15 mouse cellular contexts compared by ENCODE assay signal in the genomic region with DNA sequence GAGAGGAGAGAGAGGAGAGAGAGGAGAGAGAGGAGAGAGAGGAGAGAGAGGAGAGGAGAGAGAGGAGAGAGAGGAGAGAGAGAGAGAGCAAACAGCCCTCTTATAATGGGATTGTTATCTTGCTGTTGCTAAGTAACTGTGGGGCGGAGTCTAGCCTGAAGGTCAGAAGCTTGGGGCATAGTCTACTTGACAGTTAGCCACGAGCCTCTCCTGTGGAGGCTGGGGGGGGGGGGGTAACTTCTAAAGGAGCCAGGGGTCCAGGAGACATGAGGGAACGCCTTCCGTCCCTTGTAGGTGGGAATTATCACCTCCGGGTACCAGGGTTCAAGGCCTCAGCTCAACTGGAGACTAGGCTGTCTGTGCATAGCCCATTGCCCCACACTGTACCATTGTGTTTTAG. TPM values are rescaled to one million over a fixed set of nuclear protein-coding genes. Genes with fewer than 3 reads are reported as not detected.
DNase-seq lines count a peak whose midpoint lies in the region; ATAC-seq and TF ChIP-seq lines count a peak whose summit lies in the region.
"Had no signal": no experiment of that assay in that cellular context is flagged by ENCODE, and none has a peak within 500 bp of the region (broad histone marks: within the 10 kb centered on the region; RNA-seq: fewer than 3 reads in every experiment).

No protein-coding gene starts in this region.

- H3K4me3 ChIP-seq in lung, postnatal 0 days (ENCODE audit: low read depth, low read length), result no peak overlapping the region
- H3K4me3 ChIP-seq: embryonic facial prominence, embryonic 15.5 days; intestine, embryonic 15.5 days; limb, embryonic 13.5 days had no signal

- no peak overlapping the region for H3K9ac ChIP-seq in lung, postnatal 0 days (replicated peaks; ENCODE audit: low read depth)
- H3K9ac ChIP-seq: embryonic facial prominence, embryonic 15.5 days; intestine, embryonic 15.5 days; limb, embryonic 13.5 days had no signal

- DNase-seq in lung, postnatal 0 days (ENCODE audit: low spot score), result peak; percentile 42
- DNase-seq in lung, postnatal 14 days, result no peak
- peak; percentile 21 for DNase-seq in adrenal gland, postnatal 25 days
- DNase-seq in kidney, postnatal 10 days, result peak; percentile 19
- peak; percentile 43 for DNase-seq in retina, postnatal 1 day
- DNase-seq in spleen, postnatal 4 days (ENCODE audit: low spot score in 2 of 2), result no peak
- DNase-seq: cerebellum, adult 9-11 months; gastrocnemius, postnatal 14 days had no signal

- no peaks in the 10 kb centered on the region for H3K27me3 ChIP-seq in lung, postnatal 0 days (replicated peaks; ENCODE audit: insufficient read depth, low read length)
- H3K27me3 ChIP-seq: embryonic facial prominence, embryonic 15.5 days; intestine, embryonic 15.5 days; limb, embryonic 13.5 days had no signal

- 30% methylated on average over 5 of the region's 5 CpGs for WGBS in lung, postnatal 0 days

- no peaks in the 10 kb centered on the region for H3K36me3 ChIP-seq in lung, postnatal 0 days (ENCODE audit: insufficient read depth, low read length)
- H3K36me3 ChIP-seq: embryonic facial prominence, embryonic 15.5 days; intestine, embryonic 15.5 days; limb, embryonic 13.5 days had no signal

- H3K4me1 ChIP-seq in lung, postnatal 0 days (ENCODE audit: insufficient read depth, low read depth, low read length), result peaks cover 6% of the 10 kb centered on the region; the same call in 1 of the 2 replicates

- no peaks in the 10 kb centered on the region for H3K9me3 ChIP-seq in lung, postnatal 0 days (ENCODE audit: low read length)
- H3K9me3 ChIP-seq: embryonic facial prominence, embryonic 15.5 days; intestine, embryonic 15.5 days; limb, embryonic 13.5 days had no signal

- no peak overlapping the region for H3K27ac ChIP-seq in lung, postnatal 0 days (ENCODE audit: low read length)
- H3K27ac ChIP-seq: embryonic facial prominence, embryonic 15.5 days; intestine, embryonic 15.5 days; limb, embryonic 13.5 days had no signal

- no peak for ATAC-seq in lung, postnatal 0 days
- no peak for ATAC-seq in megakaryocyte, adult 5-6 weeks (ENCODE audit: poor library complexity, severe bottlenecking)
- ATAC-seq: forebrain, embryonic 14.5 days; intestine, embryonic 15.5 days had no signal

- no peak overlapping the region for H3K4me2 ChIP-seq in lung, postnatal 0 days (replicated peaks; ENCODE audit: low read depth, low read length)
- H3K4me2 ChIP-seq: embryonic facial prominence, embryonic 15.5 days; heart, embryonic 11.5 days; intestine, embryonic 15.5 days; limb, embryonic 13.5 days had no signal

- TF ChIP-seq EP300 in lung, postnatal 0 days (IDR thresholded peaks at IDR 0.05), result no peak

- no peak for TF ChIP-seq CTCF in lung, postnatal 0 days (IDR thresholded peaks at IDR 0.05)

RNA-seq across cellular contexts. Expression of gene 4921524J17Rik, which starts 3.1 kb away (rescaled TPM):
- polyA plus RNA-seq in lung, postnatal 0 days (2015; fragmentation: Nextera tagmentation; extraction: Ambion mirVana), result 41.9 and 42.4 TPM in 2 replicates
- total RNA-seq in adrenal gland, postnatal 25 days (2021), result 29.9 and 58.2 TPM in 2 replicates
- total RNA-seq in megakaryocyte, adult 5-6 weeks (2015), result 21.1 and 21.2 TPM in 2 replicates
- total RNA-seq in megakaryocyte, adult 5-6 weeks (2017), result 28.9 and 54.2 TPM in 2 replicates

RNA-seq across cellular contexts. Expression of gene Mylk3, which starts 49.6 kb away (rescaled TPM):
- 2.6 and 4.7 TPM in 2 replicates for polyA plus RNA-seq in lung, postnatal 0 days (2015; fragmentation: Nextera tagmentation; extraction: Ambion mirVana)
- total RNA-seq in adrenal gland, postnatal 25 days (2021), result 0.61 TPM in 1 of 2 replicates, not detected in the other
- total RNA-seq in megakaryocyte, adult 5-6 weeks (2015), result 0.20 and 0.43 TPM in 2 replicates
- total RNA-seq in megakaryocyte, adult 5-6 weeks (2017), result 1.7 and 1.9 TPM in 2 replicates
- polyA plus RNA-seq: small intestine, adult 2 months had no signal

RNA-seq across cellular contexts. Expression of gene Gpt2, which starts 56.6 kb away (rescaled TPM):
- polyA plus RNA-seq in lung, postnatal 0 days (2015; fragmentation: Nextera tagmentation; extraction: Ambion mirVana), result 4.6 and 6.7 TPM in 2 replicates
- total RNA-seq in adrenal gland, postnatal 25 days (2021), result 233 and 253 TPM in 2 replicates
- total RNA-seq in megakaryocyte, adult 5-6 weeks (2015), result 0.59 and 1.7 TPM in 2 replicates
- total RNA-seq in megakaryocyte, adult 5-6 weeks (2017), result 1.7 and 1.8 TPM in 2 replicates

Comparison
In these comparisons a context has a peak if more than half of its experiments do, and no peak if none do; other contexts are left out.
1. DNase-seq: peak in lung, postnatal 0 days (single experiment), adrenal gland, postnatal 25 days (single experiment), kidney, postnatal 10 days (single experiment) and retina, postnatal 1 day (single experiment); none in lung, postnatal 14 days (single experiment) and spleen, postnatal 4 days (0 of 2).
2. RNA of gene Gpt2, which starts 56.6 kb away (total RNA-seq): 233 to 253 TPM in adrenal gland, postnatal 25 days; 0.59 to 1.8 TPM in megakaryocyte, adult 5-6 weeks; every median in the first group is over 10 times any median in the second.